Mouse (Mus musculus) kidney, adult 2 months (tissue): ENCODE results near the gene Gpr55. TPM values are rescaled to one million over a fixed set of nuclear protein-coding genes. Genes with fewer than 3 reads are reported as not detected.

Experiments used
- DNase-seq: peaks from one replicate; pipeline ENCODE4 v3.0.0; 2021
- H3K27ac ChIP-seq: fragments of 200-500 bp; 2 replicates; pipeline ENCODE4 v1.5.1; 2012; ENCODE audit warnings: low read depth, low read length, control low read depth, inconsistent platforms; ENCODE audit not compliant: insufficient read depth
- H3K27me3 ChIP-seq: fragments of 200-500 bp; replicated peaks from 2 replicates; pipeline ENCODE4 v1.6.1; 2012; ENCODE audit warnings: mild to moderate bottlenecking, moderate library complexity, low read length, inconsistent platforms; ENCODE audit not compliant: control insufficient read depth, insufficient read depth
- H3K36me3 ChIP-seq: fragments of 200-500 bp; 2 replicates; pipeline ENCODE4 v1.6.1; 2012; ENCODE audit warnings: mild to moderate bottlenecking, moderate library complexity, low read length, inconsistent platforms; ENCODE audit not compliant: control insufficient read depth, insufficient read depth
- H3K4me1 ChIP-seq: fragments of 200-500 bp; 2 replicates; pipeline ENCODE4 v1.6.1; 2011; ENCODE audit warnings: low read length; ENCODE audit not compliant: control insufficient read depth, insufficient read depth
- H3K4me3 ChIP-seq: fragments of 200-500 bp; 2 replicates; pipeline ENCODE4 v1.5.1; 2011; ENCODE audit warnings: mild to moderate bottlenecking, low read depth, low read length, control low read depth; ENCODE audit not compliant: insufficient read depth
- CTCF ChIP-seq: fragments of 200-500 bp; conservative IDR thresholded peaks from 2 replicates; pipeline ENCODE4 v1.5.1; 2011; ENCODE audit warnings: low read depth, mild to moderate bottlenecking, control low read depth, low read length, moderate library complexity, mixed read lengths; ENCODE audit not compliant: insufficient read depth, insufficient read length
- POLR2A ChIP-seq: fragments of 200-500 bp; IDR thresholded peaks from one replicate; pipeline ENCODE4 v1.6.1; 2011; ENCODE audit warnings: low read depth, low read length, control low read depth
- WGBS: fragments of 180-500 bp; shearing (Covaris S2); methylation state at CpG from one replicate; pipeline ENCODE4 v1.1.7; 2018; 5-methylcytosine and 5-hydroxymethylcytosine counted together
- polyA plus RNA-seq: library from polyadenylated mRNA; depleted of rRNA; stranded (reverse); fragments of >200 nt; gene quantifications from 2 replicates; pipeline ENCODE4 v1.2.3, GENCODE M21; 2012

Gpr55 gene
- polyA plus RNA-seq, 1 experiment = not detected

DNA sequence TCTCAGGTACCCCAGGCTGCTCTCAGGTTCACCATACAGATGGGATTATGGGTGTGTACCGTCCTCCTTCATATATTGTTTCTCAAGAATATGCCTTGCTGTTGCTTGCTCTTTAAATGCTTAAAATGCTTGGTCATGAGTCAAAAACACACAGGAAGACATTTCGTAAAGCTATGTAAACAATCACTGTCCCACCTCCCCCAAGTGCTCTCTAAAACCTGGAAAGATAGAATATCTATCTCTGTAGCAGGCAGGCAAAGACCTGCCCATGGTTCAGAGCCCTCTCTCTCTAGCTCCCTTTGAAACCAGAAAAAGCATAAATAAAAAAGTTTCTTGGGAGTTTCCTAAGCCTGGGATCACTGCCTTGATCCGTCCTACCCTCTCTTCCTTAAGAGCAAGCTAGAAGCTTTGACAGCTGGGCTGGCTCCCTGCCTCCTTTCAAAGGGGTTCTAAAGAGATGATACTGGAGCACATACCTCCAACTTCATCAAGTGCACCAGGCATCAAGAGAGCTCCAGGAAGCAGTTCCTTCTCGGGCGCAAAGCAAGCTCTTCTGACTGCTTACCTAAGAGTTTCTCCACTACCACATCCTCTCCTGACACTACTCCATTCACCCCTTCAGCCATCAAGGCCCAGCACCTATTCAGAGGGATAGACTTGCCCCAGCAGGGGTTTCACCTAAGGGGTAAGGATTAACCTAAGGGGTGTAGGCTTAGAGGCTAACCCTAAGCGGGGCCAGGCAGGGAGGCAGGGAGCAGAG, 1.5 kb downstream of the Gpr55 start:
- no peak for TF ChIP-seq CTCF
- no peak for TF ChIP-seq POLR2A
- Histone ChIP-seq H3K4me3 (no peak overlapping the region), H3K4me1 (no peaks in the 10 kb centered on the region), H3K27ac (no peak overlapping the region), H3K27me3 (no peaks in the 10 kb centered on the region), H3K36me3 (no peaks in the 10 kb centered on the region)
- no peak for DNase-seq
- WGBS = 65% methylated on average over 6 of the region's 6 CpGs

DNA sequence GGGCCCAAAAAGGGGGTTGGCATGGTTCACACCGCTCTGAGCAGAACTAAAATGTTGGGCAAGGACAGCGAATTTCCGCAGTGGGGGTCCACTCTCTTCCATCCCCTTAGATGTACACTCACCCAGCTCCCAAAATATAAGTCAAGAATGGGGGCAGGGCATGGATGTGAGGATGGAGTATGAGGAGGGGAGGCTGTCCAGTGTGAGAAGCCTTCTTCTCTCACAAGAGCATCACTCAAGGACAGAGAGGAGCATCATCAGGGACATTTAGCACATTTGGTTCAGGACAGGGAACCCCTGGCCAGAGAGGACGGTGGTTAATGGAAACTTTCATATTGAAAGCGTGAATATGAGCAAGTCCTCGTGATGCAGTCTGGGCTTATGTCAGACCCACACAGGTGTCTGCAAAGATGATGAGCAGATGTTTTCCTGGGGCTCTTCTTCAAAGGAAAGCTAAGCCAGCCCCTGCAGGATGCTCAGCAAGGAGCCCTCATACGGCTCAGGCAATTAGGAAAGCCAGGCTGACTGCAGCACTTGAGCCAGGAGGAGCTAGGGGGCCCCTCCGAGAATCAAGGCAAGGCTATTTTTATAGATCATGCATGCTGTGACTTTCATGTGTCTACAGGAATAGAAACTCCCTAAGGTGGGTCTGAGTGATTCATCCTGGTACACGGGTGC, 2.7 kb downstream of the Gpr55 start:
- Histone ChIP-seq H3K27ac (no peak overlapping the region), H3K4me3 (no peak overlapping the region), H3K4me1 (no peaks in the 10 kb centered on the region), H3K36me3 (no peaks in the 10 kb centered on the region), H3K27me3 (no peaks in the 10 kb centered on the region)
- 75% methylated on average over 9 of the region's 9 CpGs for WGBS
- no peak for TF ChIP-seq CTCF
- no peak for TF ChIP-seq POLR2A
- DNase-seq = no peak

GRCm38 (mm10) chr1:85957290-85957689, 3.5 kb downstream of the Gpr55 start:
- no peak for TF ChIP-seq POLR2A
- no peak for TF ChIP-seq CTCF
- no peak overlapping the region for H3K4me3 ChIP-seq
- H3K27me3 ChIP-seq = no peaks in the 10 kb centered on the region
- DNase-seq = no peak
- no peak overlapping the region for H3K27ac ChIP-seq
- WGBS = 64% methylated on average over 5 of the region's 5 CpGs
- no peaks in the 10 kb centered on the region for H3K36me3 ChIP-seq
- H3K4me1 ChIP-seq = no peaks in the 10 kb centered on the region

DNA sequence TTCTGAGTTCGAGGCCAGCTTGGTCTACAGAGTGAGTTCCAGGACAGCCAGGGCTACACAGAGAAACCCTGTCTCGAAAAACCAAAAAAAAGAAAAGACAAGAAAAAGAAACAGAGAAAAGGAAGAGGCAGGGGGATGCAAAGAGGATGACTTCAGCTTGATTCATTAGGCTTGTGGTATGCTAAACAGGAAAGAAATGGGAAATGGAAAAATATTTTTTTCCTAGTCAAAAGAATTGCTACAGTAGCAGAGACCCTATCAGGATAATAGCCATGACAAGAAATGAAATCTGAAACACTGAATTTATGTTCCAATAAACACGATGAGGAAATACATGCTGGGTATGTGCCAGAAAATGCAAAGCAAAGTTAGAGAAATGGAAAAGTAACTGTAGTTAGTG, 5.7 kb downstream of the Gpr55 start:
- WGBS = 62% methylated on average over 3 of the region's 3 CpGs
- TF ChIP-seq CTCF = no peak
- TF ChIP-seq POLR2A = no peak
- no peak for DNase-seq
- H3K27me3 ChIP-seq = no peaks in the 10 kb centered on the region; the same call in 1 of the 2 replicates
- H3K27ac ChIP-seq = no peak overlapping the region
- no peak overlapping the region for H3K4me3 ChIP-seq
- no peaks in the 10 kb centered on the region for H3K4me1 ChIP-seq
- no peaks in the 10 kb centered on the region for H3K36me3 ChIP-seq

DNA sequence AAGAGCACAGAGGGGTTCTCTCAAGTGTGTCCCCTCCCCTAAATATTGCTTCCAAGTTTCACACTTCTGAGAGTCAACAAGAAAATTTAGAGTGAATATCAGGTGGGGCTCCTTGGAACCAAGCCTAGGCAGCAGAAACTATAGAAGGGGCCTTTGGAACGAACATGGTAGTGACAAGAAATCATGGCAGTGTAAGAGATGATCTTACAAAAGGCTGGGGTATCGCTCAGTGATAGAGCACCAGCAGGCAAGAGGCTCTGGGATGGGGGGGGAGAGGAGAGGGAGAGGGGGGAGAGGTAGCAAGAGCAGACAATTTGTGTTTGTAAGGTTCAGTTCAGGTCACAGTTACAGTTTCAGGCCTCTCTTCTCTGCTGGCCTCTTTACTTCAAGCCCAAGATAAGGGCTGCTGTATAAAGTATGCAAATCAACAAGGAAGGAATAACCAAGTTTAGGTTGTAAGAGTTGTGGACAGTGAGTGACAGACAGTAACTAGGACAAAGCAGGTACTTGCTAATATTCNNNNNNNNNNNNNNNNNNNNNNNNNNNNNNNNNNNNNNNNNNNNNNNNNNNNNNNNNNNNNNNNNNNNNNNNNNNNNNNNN, 11.6 kb downstream of the Gpr55 start:
- no peaks in the 10 kb centered on the region for H3K36me3 ChIP-seq
- H3K27ac ChIP-seq = no peak overlapping the region
- 88% methylated on average over 2 of the region's 2 CpGs for WGBS
- H3K4me3 ChIP-seq = no peak overlapping the region
- no peaks in the 10 kb centered on the region for H3K4me1 ChIP-seq
- TF ChIP-seq CTCF (no peak), POLR2A (no peak)
- no peaks in the 10 kb centered on the region; the same call in 1 of the 2 replicates for H3K27me3 ChIP-seq
- no peak for DNase-seq

DNA sequence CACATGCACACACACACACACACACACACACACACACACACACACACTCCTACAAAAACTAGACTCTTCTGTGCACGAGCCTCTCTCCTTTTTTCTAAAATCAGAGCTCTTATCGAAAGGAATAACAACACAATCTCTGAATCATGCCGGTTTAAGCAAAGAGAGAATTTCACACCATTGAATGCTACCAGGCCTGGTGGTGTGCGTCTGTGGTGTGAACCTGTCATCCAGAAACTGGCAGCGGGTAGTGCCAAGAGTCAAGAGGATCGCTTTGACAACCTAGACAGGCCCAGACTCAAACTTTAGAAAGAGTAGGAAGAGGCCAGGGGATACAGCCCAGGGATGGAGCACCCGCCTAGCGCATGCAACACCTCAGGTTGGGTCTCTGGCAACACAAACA, 18.5 kb downstream of the Gpr55 start:
- 81% methylated on average over 8 of the region's 8 CpGs for WGBS
- TF ChIP-seq POLR2A = no peak
- no peak for TF ChIP-seq CTCF
- DNase-seq = no peak
- H3K4me3 ChIP-seq = no peak overlapping the region
- no peaks in the 10 kb centered on the region for H3K27me3 ChIP-seq
- H3K4me1 ChIP-seq = no peaks in the 10 kb centered on the region
- no peaks in the 10 kb centered on the region for H3K36me3 ChIP-seq
- no peak overlapping the region for H3K27ac ChIP-seq

DNA sequence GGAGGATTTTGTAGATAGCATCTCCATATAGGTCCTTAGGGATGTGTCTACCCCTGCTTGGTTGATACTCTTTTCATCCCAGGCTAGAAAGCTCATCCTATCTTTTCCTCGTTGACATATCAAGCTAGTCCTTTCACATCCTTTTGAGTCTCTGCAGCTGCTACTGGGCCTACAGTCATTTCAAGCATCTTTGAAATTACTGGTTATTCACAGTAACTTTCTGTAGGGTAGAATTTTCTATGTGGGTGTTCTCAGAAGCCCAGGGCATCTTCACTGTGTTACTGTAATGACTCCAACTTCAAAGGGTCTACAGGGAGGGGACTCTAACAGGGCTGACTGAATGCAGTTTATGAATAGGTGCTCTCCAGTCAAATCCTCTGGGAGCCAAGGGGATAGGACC, 23.5 kb downstream of the Gpr55 start:
- Histone ChIP-seq H3K27ac (no peak overlapping the region), H3K27me3 (no peaks in the 10 kb centered on the region), H3K36me3 (no peaks in the 10 kb centered on the region), H3K4me1 (0 out of 2 replicates have a peak, but pooled peaks cover 3% of the 10 kb centered on the region), H3K4me3 (no peak overlapping the region)
- TF ChIP-seq POLR2A = no peak
- TF ChIP-seq CTCF = no peak
- 69% methylated on average over 1 of the region's 1 CpGs for WGBS
- DNase-seq = no peak
